Mouse (Mus musculus): ENCODE measurements around the gene Lcn12. TPM values are rescaled to one million over a fixed set of nuclear protein-coding genes. Genes with fewer than 3 reads are reported as not detected.

Lcn12 gene
- total RNA-seq (2018; cell fraction: chromatin; rRNA removed), result not detected
- total RNA-seq (2018; cell fraction: cytosol; rRNA removed), result not detected
- total RNA-seq (2018; cell fraction: nucleus; rRNA removed), result not detected
- polyA plus RNA-seq (2018), result not detected in 3 replicates

- 91% methylated on average over 5 of the region's 5 CpGs for WGBS (ENCODE audit: missing documents)
- H3K4me3 ChIP-seq (ENCODE audit: inconsistent target), result no peak within 1 kb of the TSS
- H3K36me3 ChIP-seq (ENCODE audit: inconsistent target), result no peaks in the 10 kb centered on the region
- H3K79me2 ChIP-seq (ENCODE audit: inconsistent target), result no peaks in the 10 kb centered on the region
- no peak within 1 kb of the TSS for H3K27ac ChIP-seq
Measured at GRCm38 (mm10) chr2:25493476-25493961, at the start of gene Lcn12. Gene Lcn12, minus strand, starts transcription at chr2:25493911.

- Histone ChIP-seq H3K27ac (no peak overlapping the region), H3K4me3 (ENCODE audit: inconsistent target) (no peak overlapping the region)
Measured at GRCm38 (mm10) chr2:25541644-25542367, 48.1 kb upstream of the Lcn12 start.

GRCm38 (mm10) chr2:25540541-25540948 lies 46.8 kb upstream of the Lcn12 start:
- 98% methylated on average over 4 of the region's 4 CpGs for WGBS (ENCODE audit: missing documents)
- Histone ChIP-seq H3K36me3 (ENCODE audit: inconsistent target) (peaks cover 27% of the 10 kb centered on the region), H3K27ac (no peak overlapping the region), H3K4me3 (ENCODE audit: inconsistent target) (no peak overlapping the region), H3K79me2 (ENCODE audit: inconsistent target) (peaks cover 88% of the 10 kb centered on the region)

More at GRCm38 (mm10) chr2:25541644-25542367, 48.1 kb upstream of the Lcn12 start:
- H3K79me2 ChIP-seq (ENCODE audit: inconsistent target), result peaks cover 95% of the 10 kb centered on the region
- H3K36me3 ChIP-seq (ENCODE audit: inconsistent target), result peaks cover 19% of the 10 kb centered on the region; the same call in 1 of the 2 replicates
- WGBS (ENCODE audit: missing documents), result 89% methylated on average over 10 of the region's 10 CpGs

GRCm38 (mm10) chr2:25536531-25536930 lies 42.8 kb upstream of the Lcn12 start:
- H3K36me3 ChIP-seq (ENCODE audit: inconsistent target), result peaks cover 32% of the 10 kb centered on the region
- no peak overlapping the region for H3K4me3 ChIP-seq (ENCODE audit: inconsistent target)
- H3K27ac ChIP-seq, result no peak overlapping the region
- WGBS (ENCODE audit: missing documents), result 96% methylated on average over 8 of the region's 8 CpGs
- H3K79me2 ChIP-seq (ENCODE audit: inconsistent target), result peaks cover 60% of the 10 kb centered on the region

- WGBS (ENCODE audit: missing documents), result 100% methylated on average over 2 of the region's 2 CpGs
- Histone ChIP-seq H3K79me2 (ENCODE audit: inconsistent target) (peaks cover 43% of the 10 kb centered on the region), H3K27ac (no peak overlapping the region), H3K4me3 (ENCODE audit: inconsistent target) (no peak overlapping the region), H3K36me3 (ENCODE audit: inconsistent target) (peaks cover 46% of the 10 kb centered on the region)
Measured at GRCm38 (mm10) chr2:25534866-25535182, 41.1 kb upstream of the Lcn12 start.

- Histone ChIP-seq H3K27ac (no peak overlapping the region), H3K79me2 (ENCODE audit: inconsistent target) (peaks cover 38% of the 10 kb centered on the region; the same call in 1 of the 2 replicates), H3K4me3 (ENCODE audit: inconsistent target) (no peak overlapping the region), H3K36me3 (ENCODE audit: inconsistent target) (peaks cover 47% of the 10 kb centered on the region)
- WGBS (ENCODE audit: missing documents), result 76% methylated on average over 3 of the region's 3 CpGs
Measured at GRCm38 (mm10) chr2:25534178-25534865, 40.6 kb upstream of the Lcn12 start.

GRCm38 (mm10) chr2:25533707-25534106 lies 40.0 kb upstream of the Lcn12 start:
- H3K79me2 ChIP-seq (ENCODE audit: inconsistent target), result peaks cover 32% of the 10 kb centered on the region; the same call in 1 of the 2 replicates
- WGBS (ENCODE audit: missing documents), result 100% methylated on average over 2 of the region's 2 CpGs
- H3K36me3 ChIP-seq (ENCODE audit: inconsistent target), result peaks cover 51% of the 10 kb centered on the region
- no peak overlapping the region for H3K4me3 ChIP-seq (ENCODE audit: inconsistent target)
- H3K27ac ChIP-seq, result no peak overlapping the region

- Histone ChIP-seq H3K36me3 (ENCODE audit: inconsistent target) (peaks cover 90% of the 10 kb centered on the region), H3K27ac (no peak overlapping the region), H3K79me2 (ENCODE audit: inconsistent target) (no peaks in the 10 kb centered on the region), H3K4me3 (ENCODE audit: inconsistent target) (no peak overlapping the region)
- 91% methylated on average over 9 of the region's 9 CpGs for WGBS (ENCODE audit: missing documents)
Measured at GRCm38 (mm10) chr2:25526510-25527302, 33.0 kb upstream of the Lcn12 start.

GRCm38 (mm10) chr2:25509912-25510311 lies 16.2 kb upstream of the Lcn12 start:
- no peaks in the 10 kb centered on the region for H3K79me2 ChIP-seq (ENCODE audit: inconsistent target)
- H3K4me3 ChIP-seq (ENCODE audit: inconsistent target), result no peak overlapping the region
- 83% methylated on average over 3 of the region's 3 CpGs for WGBS (ENCODE audit: missing documents)
- H3K27ac ChIP-seq, result no peak overlapping the region
- H3K36me3 ChIP-seq (ENCODE audit: inconsistent target), result peaks cover 11% of the 10 kb centered on the region; the same call in 1 of the 2 replicates

- Histone ChIP-seq H3K4me3 (ENCODE audit: inconsistent target) (no peak overlapping the region), H3K36me3 (ENCODE audit: inconsistent target) (peaks cover 38% of the 10 kb centered on the region), H3K27ac (no peak overlapping the region), H3K79me2 (ENCODE audit: inconsistent target) (peaks cover 4% of the 10 kb centered on the region; the same call in 1 of the 2 replicates)
- 68% methylated on average over 5 of the region's 5 CpGs for WGBS (ENCODE audit: missing documents)
Measured at GRCm38 (mm10) chr2:25506964-25507363, 13.3 kb upstream of the Lcn12 start.

- WGBS (ENCODE audit: missing documents), result 96% methylated on average over 4 of the region's 4 CpGs
Measured at GRCm38 (mm10) chr2:25505860-25506259, 12.1 kb upstream of the Lcn12 start.

GRCm38 (mm10) chr2:25505000-25505399 lies 11.3 kb upstream of the Lcn12 start:
- Histone ChIP-seq H3K79me2 (ENCODE audit: inconsistent target) (peaks cover 17% of the 10 kb centered on the region), H3K27ac (no peak overlapping the region), H3K4me3 (ENCODE audit: inconsistent target) (no peak overlapping the region), H3K36me3 (ENCODE audit: inconsistent target) (peaks cover 38% of the 10 kb centered on the region)
- 88% methylated on average over 1 of the region's 1 CpGs for WGBS (ENCODE audit: missing documents)

More at GRCm38 (mm10) chr2:25505860-25506259, 12.1 kb upstream of the Lcn12 start:
- Histone ChIP-seq H3K36me3 (ENCODE audit: inconsistent target) (peaks cover 38% of the 10 kb centered on the region), H3K27ac (no peak overlapping the region), H3K4me3 (ENCODE audit: inconsistent target) (no peak overlapping the region), H3K79me2 (ENCODE audit: inconsistent target) (peaks cover 15% of the 10 kb centered on the region)

GRCm38 (mm10) chr2:25504538-25504937 lies 10.8 kb upstream of the Lcn12 start:
- Histone ChIP-seq H3K36me3 (ENCODE audit: inconsistent target) (peaks cover 38% of the 10 kb centered on the region), H3K4me3 (ENCODE audit: inconsistent target) (no peak overlapping the region), H3K79me2 (ENCODE audit: inconsistent target) (peaks cover 17% of the 10 kb centered on the region), H3K27ac (no peak overlapping the region)
- 66% methylated on average over 19 of the region's 19 CpGs for WGBS (ENCODE audit: missing documents)

GRCm38 (mm10) chr2:25502726-25503125 lies 9.0 kb upstream of the Lcn12 start:
- Histone ChIP-seq H3K27ac (no peak overlapping the region), H3K4me3 (ENCODE audit: inconsistent target) (no peak overlapping the region)
- WGBS (ENCODE audit: missing documents), result 96% methylated on average over 3 of the region's 3 CpGs

More at GRCm38 (mm10) chr2:25502726-25503125, 9.0 kb upstream of the Lcn12 start:
- peaks cover 17% of the 10 kb centered on the region for H3K79me2 ChIP-seq (ENCODE audit: inconsistent target)
- H3K36me3 ChIP-seq (ENCODE audit: inconsistent target), result peaks cover 38% of the 10 kb centered on the region

Data from macrophage (primary cell).